Mouse (Mus musculus) urinary bladder, postnatal 25 days (tissue): Measurements from ENCODE around the gene Zfp937.
"Not testable (repeated sequence)": the region's sequence is repeated elsewhere in the genome, so short reads cannot be mapped to it uniquely, and the experiment has no call there.

ENCODE experiments used
- DNase-seq: peaks from one replicate; pipeline ENCODE4 v3.0.0; 2022; ENCODE audit warnings: low spot score

Gene Zfp937

DNA sequence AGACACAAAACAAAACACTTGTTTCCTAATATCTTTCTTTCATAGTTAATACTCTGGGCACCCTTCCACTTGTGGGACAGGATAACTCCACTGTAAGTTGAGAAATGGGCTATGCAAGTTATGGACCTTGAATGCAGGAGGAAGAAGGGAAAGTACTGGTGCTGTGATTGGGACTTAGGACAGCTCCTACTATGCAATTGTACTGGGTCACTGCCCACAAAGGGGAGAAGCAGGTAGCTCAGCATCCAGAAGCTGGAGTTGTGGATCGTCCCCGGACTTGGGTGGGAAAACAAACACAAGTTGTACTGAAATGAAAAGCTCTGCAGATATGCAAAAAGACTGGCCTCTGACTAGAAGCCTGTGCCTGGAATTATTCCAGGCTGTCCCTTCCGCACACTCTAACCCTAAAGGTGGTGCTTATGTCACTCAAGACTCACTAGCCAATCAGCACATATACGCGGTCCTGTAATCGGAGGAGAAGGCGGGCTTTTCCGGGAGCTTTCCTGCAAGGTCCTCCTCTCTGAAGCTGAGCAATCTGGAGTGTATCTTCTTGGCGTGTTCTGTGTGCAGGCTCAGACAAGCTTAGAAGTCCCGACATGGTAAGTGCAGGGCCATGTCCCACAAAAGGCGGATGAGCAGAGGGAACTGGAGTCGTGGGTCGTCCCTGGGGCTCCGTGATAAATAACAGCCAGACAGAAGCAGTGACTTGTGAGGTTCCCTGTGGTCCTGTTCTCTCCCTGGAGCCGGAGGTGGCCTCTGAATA, at the start of gene Zfp937:
TSS of gene Zfp937 (plus strand) at position 474 of the 763 bp plus-strand sequence.
- peak; percentile 36 for DNase-seq

DNA sequence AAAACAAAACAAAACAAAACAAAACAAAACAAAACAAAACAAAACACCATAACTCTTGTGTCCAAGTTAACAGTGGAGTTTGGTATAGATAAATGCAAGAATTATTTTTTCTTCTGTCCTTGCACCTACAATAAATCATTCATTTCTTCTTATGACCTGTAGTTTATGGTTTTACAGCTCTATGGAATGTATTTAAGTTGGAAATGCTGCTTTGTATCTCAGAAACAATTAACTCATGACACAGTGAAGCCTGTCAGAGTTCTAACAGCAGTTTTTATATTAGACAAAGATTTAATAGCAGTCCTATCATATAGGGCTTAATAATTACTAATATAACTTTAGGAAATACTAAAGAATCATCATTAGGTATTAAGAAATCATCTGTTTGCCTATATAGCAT, 44.0 kb upstream of the Zfp937 start:
- DNase-seq: no peak

DNA sequence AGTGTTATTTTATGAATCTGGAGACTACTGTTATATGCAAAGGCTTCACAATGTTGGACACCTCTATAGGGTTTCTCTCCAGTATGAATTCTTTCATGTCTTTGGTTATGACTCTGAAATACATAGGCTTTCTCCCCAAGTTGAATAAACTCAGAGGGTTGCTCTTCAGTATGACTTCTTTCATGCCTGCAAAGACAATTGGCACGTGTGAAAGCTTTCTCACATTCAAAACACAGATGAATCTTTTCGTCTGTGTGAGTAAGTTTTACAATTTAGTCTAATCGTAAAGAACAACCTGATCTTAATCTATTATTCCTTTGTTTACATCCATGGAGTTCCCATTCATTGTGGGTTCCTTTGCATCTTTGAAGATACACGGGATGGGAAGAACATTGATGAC, 38.3 kb upstream of the Zfp937 start, which contains the start of gene Gm10770:
TSS of gene Gm10770 (minus strand) at position 101 of the 400 bp plus-strand sequence.
- not testable (repeated sequence) for DNase-seq

DNA sequence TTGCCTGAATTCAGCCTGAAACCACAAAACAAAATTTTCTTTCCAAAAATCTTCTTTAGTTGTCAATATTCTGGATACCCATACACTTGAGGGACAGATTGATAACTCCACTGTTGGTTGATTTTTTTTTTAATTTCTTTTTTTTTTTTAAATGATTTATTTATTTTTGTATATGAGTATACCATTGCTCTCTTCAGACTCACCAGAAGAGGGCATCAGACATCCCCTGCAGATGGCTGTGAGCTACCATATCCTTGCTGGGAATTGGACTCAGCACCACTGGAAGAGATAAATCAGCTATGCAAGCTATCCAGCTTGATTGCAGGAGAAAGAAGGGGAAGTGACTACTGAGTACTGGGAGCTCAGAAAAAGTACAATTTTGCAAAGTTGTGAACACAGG, 36.8 kb upstream of the Zfp937 start:
- not testable (repeated sequence) for DNase-seq

DNA sequence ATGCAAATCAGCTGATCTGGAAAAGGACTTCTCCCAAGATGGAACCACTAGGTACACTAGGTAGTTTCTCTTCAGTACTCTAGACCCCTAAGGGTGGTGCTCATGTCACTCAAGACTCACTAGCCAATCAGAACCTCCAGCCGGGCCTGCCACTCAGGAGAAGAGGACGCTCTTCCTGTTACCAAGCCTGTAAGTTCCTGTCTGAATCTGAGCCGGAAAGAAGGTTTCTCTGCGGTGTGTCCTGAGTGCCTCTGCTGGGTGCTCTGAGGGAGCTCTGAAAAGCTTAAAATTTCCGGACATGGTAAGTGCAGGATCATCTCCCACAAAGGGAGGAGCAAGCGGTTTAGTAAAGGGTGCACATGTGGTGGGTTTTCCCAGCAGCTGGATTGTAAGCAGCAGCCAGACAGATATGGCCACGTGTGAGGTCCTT, 36.3 kb upstream of the Zfp937 start, which contains the start of gene Gm14139:
TSS of gene Gm14139 (plus strand) at position 186 of the 430 bp plus-strand sequence.
- DNase-seq: not testable (repeated sequence)

DNA sequence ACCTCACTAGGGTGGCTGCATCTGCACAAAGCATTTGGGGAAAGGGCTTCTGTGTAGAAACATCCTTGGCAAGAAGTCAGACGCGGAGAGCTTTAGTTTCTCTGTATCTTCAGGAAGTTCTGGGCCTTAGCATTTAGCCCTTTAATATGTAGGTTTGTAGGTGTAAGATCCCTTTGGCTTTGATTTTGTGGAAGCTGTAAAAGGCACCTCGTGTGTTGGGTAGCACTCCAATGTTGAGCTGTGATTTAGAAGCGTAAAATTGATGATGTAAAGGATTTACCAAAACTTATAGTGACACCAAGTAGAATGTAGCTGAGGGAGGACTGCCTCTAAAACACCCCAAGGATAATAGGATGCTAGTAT, 471 bp downstream of the Zfp937 start:
- DNase-seq: not testable (repeated sequence)

DNA sequence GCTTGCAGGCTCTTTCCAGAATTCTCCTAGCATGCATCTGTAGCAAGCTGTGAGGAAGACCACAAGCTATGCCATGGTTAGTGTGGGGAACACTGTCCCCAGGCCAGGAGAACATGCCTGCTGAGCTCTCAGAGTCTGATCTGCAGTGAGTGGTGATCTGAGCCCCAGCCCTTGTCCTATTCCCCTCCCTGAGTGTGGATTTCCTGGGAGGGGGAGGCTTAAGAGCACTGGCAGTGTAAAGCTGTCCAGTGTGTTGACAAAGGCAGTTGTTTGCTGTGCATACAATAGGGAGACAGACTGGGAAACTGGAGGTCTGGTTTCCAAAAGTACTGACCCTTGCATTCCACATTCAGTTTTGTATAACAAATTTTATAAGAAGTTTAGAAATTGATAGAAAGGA, 5.4 kb downstream of the Zfp937 start:
- DNase-seq: not testable (repeated sequence)

DNA sequence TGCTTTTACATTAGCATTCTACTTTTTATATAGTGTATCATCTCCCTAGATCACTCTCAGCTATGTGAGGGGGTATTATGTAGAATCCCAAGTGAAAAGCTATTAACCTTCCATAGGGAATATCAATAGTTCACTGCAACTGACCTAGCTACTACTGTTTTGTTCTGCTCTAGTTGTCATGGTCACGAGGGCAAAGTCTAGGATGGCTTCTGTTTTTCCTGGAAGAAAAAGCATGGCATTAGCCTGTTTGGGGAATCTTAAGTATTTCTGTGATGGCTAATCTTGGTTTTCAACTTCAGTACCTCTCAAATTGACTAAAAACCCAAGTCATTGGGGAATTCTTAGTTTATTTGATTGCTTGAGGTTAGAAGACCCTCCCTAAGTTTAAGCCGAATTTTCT, 25.3 kb downstream of the Zfp937 start:
- DNase-seq: no peak

DNA sequence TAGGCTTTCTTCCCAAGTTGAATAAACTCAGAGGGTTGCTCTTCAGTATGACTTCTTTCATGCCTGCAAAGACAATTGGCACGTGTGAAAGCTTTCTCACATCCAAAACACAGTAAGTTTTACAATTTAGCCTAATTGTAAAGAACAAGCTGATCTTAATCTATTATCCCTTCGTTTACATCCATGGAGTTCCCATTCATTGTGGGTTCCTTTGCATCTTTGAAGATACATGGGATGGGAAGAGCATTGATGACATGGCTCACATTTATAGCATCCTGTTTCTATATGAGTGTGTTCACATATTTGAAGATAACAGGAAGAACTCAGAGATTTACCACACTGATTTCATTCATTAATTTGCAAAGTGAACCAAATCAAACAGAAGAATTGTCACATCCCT, 37.6 kb downstream of the Zfp937 start, which contains the start of gene Gm21994:
TSS of gene Gm21994 (minus strand) at position 101 of the 400 bp plus-strand sequence.
- DNase-seq: not testable (repeated sequence)

DNA sequence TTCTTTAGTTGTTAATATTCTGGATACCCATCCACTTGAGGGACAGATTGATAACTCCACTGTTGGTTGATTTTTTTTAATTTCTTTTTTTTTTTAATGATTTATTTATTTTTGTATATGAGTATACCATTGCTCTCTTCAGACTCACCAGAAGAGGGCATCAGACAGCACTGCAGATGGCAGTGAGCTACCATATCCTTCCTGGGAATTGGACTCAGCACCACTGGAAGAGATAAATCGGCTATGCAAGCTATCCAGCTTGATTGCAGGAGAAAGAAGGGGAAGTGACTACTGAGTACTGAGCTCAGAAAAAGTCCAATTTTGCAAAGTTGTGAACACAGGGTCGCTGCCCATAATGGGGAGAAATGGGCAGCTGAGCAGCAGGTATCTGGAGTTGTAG, 39.0 kb downstream of the Zfp937 start:
- not testable (repeated sequence) for DNase-seq

DNA sequence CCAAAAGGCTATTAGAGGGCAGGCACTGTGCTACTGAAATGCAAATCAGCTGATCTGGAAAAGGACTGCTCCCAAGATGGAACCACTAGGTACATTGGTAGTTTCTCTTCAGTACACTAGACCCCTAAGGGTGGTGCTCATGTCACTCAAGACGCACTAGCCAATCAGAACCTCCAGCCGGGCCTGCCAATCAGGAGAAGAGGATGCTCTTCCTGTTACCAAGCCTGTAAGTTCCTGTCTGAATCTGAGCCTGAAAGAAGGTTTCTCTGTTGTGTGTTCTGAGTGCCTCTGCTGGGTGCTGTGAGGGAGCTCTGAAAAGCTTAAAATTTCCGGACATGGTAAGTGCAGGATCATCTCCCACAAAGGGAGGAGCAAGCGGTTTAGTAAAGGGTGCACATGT, 39.4 kb downstream of the Zfp937 start, which contains the start of gene Gm14124:
TSS of gene Gm14124 (plus strand) at position 227 of the 400 bp plus-strand sequence.
- DNase-seq: not testable (repeated sequence)
